Mouse (Mus musculus) kidney, adult 2 months (tissue): ENCODE data around the gene Ptch1.

Experiments
- CTCF ChIP-seq: fragments of 200-500 bp; conservative IDR thresholded peaks from 2 replicates; pipeline ENCODE4 v1.5.1; 2011; ENCODE audit warnings: low read depth, mild to moderate bottlenecking, control low read depth, low read length, moderate library complexity, mixed read lengths; ENCODE audit not compliant: insufficient read depth, insufficient read length
- POLR2A ChIP-seq: fragments of 200-500 bp; IDR thresholded peaks from one replicate; pipeline ENCODE4 v1.6.1; 2011; ENCODE audit warnings: low read depth, low read length, control low read depth

GRCm38 (mm10) chr13:63530857-63531256 is 42.5 kb downstream of the Ptch1 start:
- TF ChIP-seq POLR2A (no peak), CTCF (no peak)
